Mouse (Mus musculus): Measurements from ENCODE around the gene Spon1.

DNA sequence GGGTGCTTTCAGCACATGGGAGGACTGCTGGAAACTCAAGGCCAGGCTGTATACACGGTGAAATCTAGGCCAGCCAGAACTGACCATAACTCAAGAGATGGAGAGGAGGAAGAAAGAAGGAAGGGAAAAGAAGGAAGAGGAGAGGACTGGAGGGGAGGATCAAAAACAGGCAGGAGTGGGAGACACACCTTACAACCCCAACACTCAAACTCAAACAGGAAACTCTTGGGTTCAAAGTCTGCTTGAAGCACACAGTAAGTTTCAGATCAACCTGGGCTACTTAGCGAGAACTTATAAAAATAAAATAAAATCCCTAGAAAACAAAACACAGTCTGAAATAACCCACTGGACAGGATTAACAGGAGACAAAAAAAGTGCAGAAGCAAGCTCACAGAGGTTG lies 280.0 kb downstream of the Spon1 start:
- TF ChIP-seq CTCF (IDR thresholded peaks at IDR 0.05) (no peak), POLR2A (IDR thresholded peaks at IDR 0.05; ENCODE audit: insufficient read depth, low read depth, low read length) (no peak)

Data from heart, adult 2 months (tissue).